Mouse (Mus musculus): ENCODE measurements around the gene Rasl11a. TPM values are rescaled to one million over a fixed set of nuclear protein-coding genes. Genes with fewer than 3 reads are reported as not detected.

The Rasl11a gene
- polyA plus RNA-seq, 1 experiment: 5.8 TPM

GRCm38 (mm10) chr5:146815394-146815793 is 29.5 kb upstream of the Rasl11a start:
- Histone ChIP-seq H3K27me3 (ENCODE audit: control insufficient read depth, insufficient read depth, low read length) (no peaks in the 10 kb centered on the region), H3K27ac (ENCODE audit: insufficient read depth, low read depth, low read length) (no peak overlapping the region), H3K4me1 (ENCODE audit: control insufficient read depth, insufficient read depth, insufficient read length, low read length) (peaks cover 5% of the 10 kb centered on the region), H3K36me3 (ENCODE audit: control insufficient read depth, insufficient read depth, low read length) (no peaks in the 10 kb centered on the region), H3K4me3 (ENCODE audit: low read depth, low read length) (no peak overlapping the region)
- TF ChIP-seq POLR2A (IDR thresholded peaks at IDR 0.05; ENCODE audit: low read depth, low read length) (no peak), CTCF (IDR thresholded peaks at IDR 0.05; ENCODE audit: extremely low read depth, insufficient read length, insufficient replicate concordance, low read depth, low read length) (no peak)
- WGBS: 82% methylated on average over 4 of the region's 4 CpGs

- TF ChIP-seq POLR2A (IDR thresholded peaks at IDR 0.05; ENCODE audit: low read depth, low read length): no peak
- TF ChIP-seq CTCF (IDR thresholded peaks at IDR 0.05; ENCODE audit: extremely low read depth, insufficient read length, insufficient replicate concordance, low read depth, low read length): no peak
- no peak overlapping the region for H3K27ac ChIP-seq (ENCODE audit: insufficient read depth, low read depth, low read length)
- H3K27me3 ChIP-seq (ENCODE audit: control insufficient read depth, insufficient read depth, low read length): no peaks in the 10 kb centered on the region
- H3K4me1 ChIP-seq (ENCODE audit: control insufficient read depth, insufficient read depth, insufficient read length, low read length): peaks cover 5% of the 10 kb centered on the region
- no peaks in the 10 kb centered on the region for H3K36me3 ChIP-seq (ENCODE audit: control insufficient read depth, insufficient read depth, low read length)
- no peak overlapping the region for H3K4me3 ChIP-seq (ENCODE audit: low read depth, low read length)
- 91% methylated on average over 8 of the region's 8 CpGs for WGBS
Observed at GRCm38 (mm10) chr5:146817583-146817982, 27.3 kb upstream of the Rasl11a start.

GRCm38 (mm10) chr5:146818906-146819623 is 25.8 kb upstream of the Rasl11a start:
- peaks cover 5% of the 10 kb centered on the region for H3K4me1 ChIP-seq (ENCODE audit: control insufficient read depth, insufficient read depth, insufficient read length, low read length)
- no peak for TF ChIP-seq POLR2A (IDR thresholded peaks at IDR 0.05; ENCODE audit: low read depth, low read length)
- no peak for TF ChIP-seq CTCF (IDR thresholded peaks at IDR 0.05; ENCODE audit: extremely low read depth, insufficient read length, insufficient replicate concordance, low read depth, low read length)
- no peak overlapping the region for H3K4me3 ChIP-seq (ENCODE audit: low read depth, low read length)
- H3K36me3 ChIP-seq (ENCODE audit: control insufficient read depth, insufficient read depth, low read length): no peaks in the 10 kb centered on the region
- H3K27me3 ChIP-seq (ENCODE audit: control insufficient read depth, insufficient read depth, low read length): no peaks in the 10 kb centered on the region
- peak overlapping the region; percentile 20; the same call in 1 of the 2 replicates for H3K27ac ChIP-seq (ENCODE audit: insufficient read depth, low read depth, low read length)
- 45% methylated on average over 8 of the region's 8 CpGs for WGBS

GRCm38 (mm10) chr5:146823005-146823404 is 21.9 kb upstream of the Rasl11a start:
- no peak for TF ChIP-seq CTCF (IDR thresholded peaks at IDR 0.05; ENCODE audit: extremely low read depth, insufficient read length, insufficient replicate concordance, low read depth, low read length)
- no peak for TF ChIP-seq POLR2A (IDR thresholded peaks at IDR 0.05; ENCODE audit: low read depth, low read length)
- WGBS: 91% methylated on average over 5 of the region's 5 CpGs
- H3K4me3 ChIP-seq (ENCODE audit: low read depth, low read length): no peak overlapping the region
- no peaks in the 10 kb centered on the region for H3K36me3 ChIP-seq (ENCODE audit: control insufficient read depth, insufficient read depth, low read length)
- no peak overlapping the region for H3K27ac ChIP-seq (ENCODE audit: insufficient read depth, low read depth, low read length)
- H3K27me3 ChIP-seq (ENCODE audit: control insufficient read depth, insufficient read depth, low read length): no peaks in the 10 kb centered on the region
- peaks cover 5% of the 10 kb centered on the region for H3K4me1 ChIP-seq (ENCODE audit: control insufficient read depth, insufficient read depth, insufficient read length, low read length)

GRCm38 (mm10) chr5:146829528-146829927 is 15.3 kb upstream of the Rasl11a start:
- peak overlapping the region; percentile 25; the same call in 1 of the 2 replicates for H3K27ac ChIP-seq (ENCODE audit: insufficient read depth, low read depth, low read length)
- H3K4me1 ChIP-seq (ENCODE audit: control insufficient read depth, insufficient read depth, insufficient read length, low read length): peaks cover 3% of the 10 kb centered on the region; the same call in 1 of the 2 replicates
- peaks cover 1% of the 10 kb centered on the region; the same call in 1 of the 2 replicates for H3K36me3 ChIP-seq (ENCODE audit: control insufficient read depth, insufficient read depth, low read length)
- H3K27me3 ChIP-seq (ENCODE audit: control insufficient read depth, insufficient read depth, low read length): no peaks in the 10 kb centered on the region
- TF ChIP-seq POLR2A (IDR thresholded peaks at IDR 0.05; ENCODE audit: low read depth, low read length) (no peak), CTCF (IDR thresholded peaks at IDR 0.05; ENCODE audit: extremely low read depth, insufficient read length, insufficient replicate concordance, low read depth, low read length) (no peak)
- no peak overlapping the region for H3K4me3 ChIP-seq (ENCODE audit: low read depth, low read length)
- 61% methylated on average over 8 of the region's 8 CpGs for WGBS

- H3K27ac ChIP-seq (ENCODE audit: insufficient read depth, low read depth, low read length): peak overlapping the region; percentile 71
- peaks cover 3% of the 10 kb centered on the region; the same call in 1 of the 2 replicates for H3K4me1 ChIP-seq (ENCODE audit: control insufficient read depth, insufficient read depth, insufficient read length, low read length)
- TF ChIP-seq POLR2A (IDR thresholded peaks at IDR 0.05; ENCODE audit: low read depth, low read length): no peak
- TF ChIP-seq CTCF (IDR thresholded peaks at IDR 0.05; ENCODE audit: extremely low read depth, insufficient read length, insufficient replicate concordance, low read depth, low read length): no peak
- peaks cover 27% of the 10 kb centered on the region for H3K36me3 ChIP-seq (ENCODE audit: control insufficient read depth, insufficient read depth, low read length)
- WGBS: 46% methylated on average over 7 of the region's 7 CpGs
- H3K27me3 ChIP-seq (ENCODE audit: control insufficient read depth, insufficient read depth, low read length): no peaks in the 10 kb centered on the region
- peak overlapping the region; percentile 72 for H3K4me3 ChIP-seq (ENCODE audit: low read depth, low read length)
Observed at GRCm38 (mm10) chr5:146832435-146832768, 12.5 kb upstream of the Rasl11a start.

GRCm38 (mm10) chr5:146832769-146833448 is 12.0 kb upstream of the Rasl11a start, which contains the start of gene Rpl21:
TSS of gene Rpl21 (plus strand) at chr5:146832890.
- peak within 1 kb of the TSS; percentile 71 for H3K27ac ChIP-seq (ENCODE audit: insufficient read depth, low read depth, low read length)

More at GRCm38 (mm10) chr5:146832769-146833448, 12.0 kb upstream of the Rasl11a start, which contains the start of gene Rpl21:
- Histone ChIP-seq H3K4me3 (ENCODE audit: low read depth, low read length) (peak within 1 kb of the TSS; percentile 72), H3K36me3 (ENCODE audit: control insufficient read depth, insufficient read depth, low read length) (peaks cover 29% of the 10 kb centered on the region), H3K4me1 (ENCODE audit: control insufficient read depth, insufficient read depth, insufficient read length, low read length) (peaks cover 3% of the 10 kb centered on the region; the same call in 1 of the 2 replicates), H3K27me3 (ENCODE audit: control insufficient read depth, insufficient read depth, low read length) (no peaks in the 10 kb centered on the region)
- TF ChIP-seq CTCF (IDR thresholded peaks at IDR 0.05; ENCODE audit: extremely low read depth, insufficient read length, insufficient replicate concordance, low read depth, low read length) (no peak), POLR2A (IDR thresholded peaks at IDR 0.05; ENCODE audit: low read depth, low read length) (peak; percentile 90)
- under 1% methylated on average over 60 of the region's 60 CpGs for WGBS

Data from small intestine, adult 2 months (tissue).